Mouse (Mus musculus) liver, postnatal 0 days (tissue): ENCODE measurements at regions not wholly inside any gene's neighbourhood (a gene's known extent, or its start where the extent isn't known, plus 50 kb on each side); places are given as distances from the start of the nearest gene placed in this dataset.

Source experiments
- CTCF ChIP-seq: sonication (generic); IDR thresholded peaks from 2 replicates; pipeline ENCODE4 v1.5.1; 2016; ENCODE audit warnings: antibody characterized with exemption, low read depth
- EP300 ChIP-seq: IDR thresholded peaks from 2 replicates; pipeline ENCODE4 v1.6.1; 2016; ENCODE audit warnings: antibody characterized with exemption, low read depth, mild to moderate bottlenecking

- TF ChIP-seq CTCF (no peak), EP300 (no peak)
Observed at GRCm38 (mm10) chr16:90626035-90626670, 101.1 kb downstream of the Mis18a start.
